Mouse (Mus musculus) cerebellum, adult 9-10 months (tissue): Measurements from ENCODE around the gene Slc39a8.

Experiments
- DNase-seq: peaks from one replicate; pipeline ENCODE4 v3.0.0; 2022

Slc39a8 gene

DNA sequence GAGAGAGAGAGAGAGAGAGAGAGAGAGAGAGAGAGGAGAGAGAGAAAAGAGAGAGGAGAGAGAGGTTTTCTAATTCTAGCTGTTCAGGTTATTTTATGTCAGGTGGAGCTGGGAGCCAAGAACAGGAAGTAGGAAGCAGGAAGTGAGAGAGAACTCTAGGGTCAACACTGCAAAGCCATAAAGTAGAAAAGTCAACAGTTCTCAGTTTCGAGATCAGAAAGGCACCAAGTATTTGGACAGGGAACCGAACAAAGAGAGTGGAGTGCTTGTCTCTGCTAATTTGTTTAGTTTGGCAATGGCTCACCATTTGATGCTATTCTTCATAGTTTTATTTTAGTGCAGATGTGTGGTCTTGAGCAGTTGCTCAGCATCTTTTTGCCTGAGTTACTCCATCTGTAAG is 26.5 kb downstream of the Slc39a8 start:
- no peak for DNase-seq

DNA sequence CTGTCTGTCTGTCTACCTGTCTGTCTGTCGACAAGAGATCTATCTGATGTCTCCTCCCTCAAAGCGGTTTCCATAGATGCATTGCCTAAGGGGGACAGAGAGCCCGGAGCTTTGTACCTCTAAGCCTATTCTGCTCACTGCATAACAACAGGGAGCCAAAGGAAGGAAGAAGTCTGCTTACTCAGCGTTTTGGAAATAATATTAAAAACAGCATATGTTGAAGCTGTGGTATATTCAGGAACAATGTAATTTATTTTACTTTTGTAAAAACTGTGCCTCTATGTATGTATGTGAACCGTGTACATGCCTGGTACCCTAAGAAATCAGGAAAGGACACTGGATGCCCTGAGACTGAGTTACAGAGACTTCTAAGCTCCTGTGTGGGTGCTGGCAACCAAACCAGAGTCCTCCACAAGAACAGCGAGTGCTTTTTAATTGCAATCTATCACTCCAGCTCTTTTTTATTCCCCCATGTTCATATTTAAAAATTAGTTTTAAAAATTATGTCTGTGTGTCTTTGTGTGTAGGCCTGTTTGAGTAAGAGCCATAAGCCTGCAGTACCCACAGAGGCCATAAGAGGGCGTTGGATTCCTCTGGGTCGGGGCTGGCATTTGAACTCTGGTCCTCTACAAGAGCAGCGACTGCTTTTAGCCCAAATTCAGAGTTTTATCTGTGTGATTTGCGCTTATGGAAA is 28.7 kb downstream of the Slc39a8 start:
- no peak for DNase-seq

- no peak for DNase-seq
These were observed 29.4 kb downstream of the Slc39a8 start for GRCm38 (mm10) chr3:135854298-135854984.

DNA sequence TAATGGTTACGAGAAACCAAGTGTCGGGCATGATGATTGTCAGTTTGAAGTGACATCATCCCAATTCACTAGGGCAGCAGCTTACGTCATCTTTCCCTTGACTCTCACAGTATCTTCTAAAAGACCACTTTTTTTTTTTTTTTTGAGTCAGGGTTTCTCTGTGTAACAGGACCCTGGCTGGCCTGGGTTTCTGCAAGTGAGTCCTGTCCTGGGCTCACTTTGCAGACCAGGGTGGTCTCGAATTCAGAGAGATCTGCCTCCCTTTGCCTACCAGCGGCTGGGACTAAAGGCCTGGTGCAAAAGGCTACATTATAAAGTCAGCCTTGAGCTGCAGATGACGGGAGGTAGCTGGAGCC is 29.9 kb downstream of the Slc39a8 start:
- DNase-seq, result no peak

DNA sequence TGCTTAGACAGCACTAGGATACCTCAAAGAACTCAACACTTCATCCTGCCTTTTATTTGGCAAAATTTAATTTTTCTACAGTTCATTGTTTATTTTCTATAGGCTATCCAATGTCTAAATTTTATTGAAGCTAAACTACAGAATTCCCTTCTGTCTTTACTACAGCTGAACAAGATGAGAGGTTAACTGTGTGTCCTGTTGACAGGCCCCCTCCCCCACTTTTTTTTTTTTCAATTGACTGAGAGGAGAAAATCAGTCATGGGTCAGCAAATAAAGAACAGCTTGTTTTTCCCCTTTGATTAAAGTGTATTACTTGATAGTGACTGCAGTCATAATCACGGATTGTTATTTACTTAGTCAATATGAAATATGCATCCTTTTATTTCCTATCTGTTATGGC is 31.2 kb downstream of the Slc39a8 start:
- no peak for DNase-seq

DNA sequence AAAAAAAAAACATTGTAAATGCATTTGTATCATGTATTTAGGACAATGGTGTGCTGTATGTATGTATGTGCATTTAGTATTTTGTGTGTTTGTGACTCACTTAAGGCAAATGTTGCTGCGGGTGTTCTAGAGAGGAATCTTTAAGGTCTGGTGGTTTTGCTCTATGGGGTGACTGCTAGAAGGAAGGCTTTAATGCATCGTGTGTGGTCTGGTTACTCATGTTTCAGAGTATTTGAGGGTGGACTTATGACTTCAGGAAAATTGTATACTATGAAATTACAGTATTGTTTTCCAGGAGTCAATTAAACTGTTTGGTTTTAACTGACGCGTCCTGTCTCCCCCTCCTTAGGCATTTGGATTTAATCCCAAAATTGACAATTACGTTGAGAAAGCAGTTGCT is 32.1 kb downstream of the Slc39a8 start:
- DNase-seq, result no peak

DNA sequence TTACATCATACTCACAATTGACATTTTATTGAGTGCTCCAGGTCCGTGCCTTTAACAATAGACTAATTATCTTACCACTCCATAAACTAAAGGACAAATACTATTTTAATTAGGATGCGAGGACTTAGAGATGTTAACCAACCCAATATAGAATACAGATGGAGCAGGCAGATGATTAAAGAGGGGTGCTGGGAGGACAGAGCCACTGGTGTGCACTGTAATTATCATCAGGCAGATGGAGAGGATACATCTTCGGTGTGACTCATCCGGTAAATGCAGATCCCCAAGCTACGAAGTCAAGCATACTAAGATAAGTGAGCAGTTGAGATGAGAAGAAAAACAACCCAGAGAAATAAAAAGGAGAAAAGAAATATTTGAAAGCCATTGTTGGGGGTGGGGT is 34.4 kb downstream of the Slc39a8 start:
- DNase-seq, result no peak

- DNase-seq, result peak; percentile 64
These were observed 37.7 kb downstream of the Slc39a8 start for GRCm38 (mm10) chr3:135862804-135863203.

GRCm38 (mm10) chr3:135869041-135869440 is 44.0 kb downstream of the Slc39a8 start:
- peak; percentile 23 for DNase-seq

DNA sequence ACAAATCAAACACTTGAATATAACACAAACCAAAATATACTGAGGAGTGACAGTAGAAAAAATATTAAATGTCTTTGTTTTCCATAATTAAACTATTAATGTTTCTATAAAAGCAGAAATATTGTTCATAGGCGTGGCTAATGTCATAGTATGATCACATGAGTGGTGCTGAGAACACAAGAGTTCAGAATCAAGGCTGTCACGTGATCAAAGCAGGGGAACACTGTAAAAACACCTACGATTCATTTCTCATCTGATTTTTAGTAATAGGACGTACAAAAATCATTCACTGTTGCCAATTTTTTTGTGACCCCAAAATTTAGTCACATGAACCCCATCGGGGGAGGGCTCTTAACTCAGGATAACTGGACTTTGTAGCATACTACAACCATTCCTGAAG is 47.2 kb downstream of the Slc39a8 start:
- no peak for DNase-seq

DNA sequence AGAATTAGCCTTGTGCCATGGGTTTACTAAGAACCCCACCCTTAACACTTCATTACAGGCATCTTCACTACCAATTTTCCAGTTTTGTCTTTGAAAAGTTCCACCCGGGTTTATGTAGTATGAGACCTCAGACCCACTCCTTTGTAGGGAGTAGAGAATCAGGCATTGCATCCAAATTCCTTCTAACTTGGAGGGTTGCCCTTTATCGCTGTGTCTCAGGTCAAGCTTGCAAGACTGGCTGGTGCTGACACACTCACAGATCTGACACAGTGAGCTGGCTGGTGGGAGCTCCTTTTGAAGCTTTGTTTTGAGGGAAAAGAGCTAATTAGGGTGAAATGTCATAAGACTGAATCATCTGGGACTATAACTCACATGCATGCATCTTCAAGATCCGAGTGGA is 48.5 kb downstream of the Slc39a8 start:
- no peak for DNase-seq

DNA sequence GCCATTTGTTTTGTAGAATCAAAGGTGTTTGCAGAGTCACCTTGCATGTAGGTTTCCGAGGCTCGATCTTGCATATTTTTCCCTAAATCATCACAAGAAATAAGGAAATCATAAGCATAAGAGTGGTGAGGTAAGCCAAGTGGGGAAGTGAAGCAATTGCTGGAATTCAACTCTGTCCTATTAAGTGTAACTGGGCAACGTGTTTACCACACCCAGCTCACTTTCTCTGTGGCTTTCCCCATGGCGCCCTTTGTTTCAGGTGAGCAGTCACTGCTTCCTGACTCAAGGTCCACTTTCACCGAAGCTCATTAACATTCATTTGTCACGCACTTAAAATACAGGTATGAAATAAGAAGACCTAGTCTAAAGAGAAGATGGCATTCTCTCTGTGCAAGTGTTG is 53.0 kb downstream of the Slc39a8 start:
- DNase-seq, result no peak

DNA sequence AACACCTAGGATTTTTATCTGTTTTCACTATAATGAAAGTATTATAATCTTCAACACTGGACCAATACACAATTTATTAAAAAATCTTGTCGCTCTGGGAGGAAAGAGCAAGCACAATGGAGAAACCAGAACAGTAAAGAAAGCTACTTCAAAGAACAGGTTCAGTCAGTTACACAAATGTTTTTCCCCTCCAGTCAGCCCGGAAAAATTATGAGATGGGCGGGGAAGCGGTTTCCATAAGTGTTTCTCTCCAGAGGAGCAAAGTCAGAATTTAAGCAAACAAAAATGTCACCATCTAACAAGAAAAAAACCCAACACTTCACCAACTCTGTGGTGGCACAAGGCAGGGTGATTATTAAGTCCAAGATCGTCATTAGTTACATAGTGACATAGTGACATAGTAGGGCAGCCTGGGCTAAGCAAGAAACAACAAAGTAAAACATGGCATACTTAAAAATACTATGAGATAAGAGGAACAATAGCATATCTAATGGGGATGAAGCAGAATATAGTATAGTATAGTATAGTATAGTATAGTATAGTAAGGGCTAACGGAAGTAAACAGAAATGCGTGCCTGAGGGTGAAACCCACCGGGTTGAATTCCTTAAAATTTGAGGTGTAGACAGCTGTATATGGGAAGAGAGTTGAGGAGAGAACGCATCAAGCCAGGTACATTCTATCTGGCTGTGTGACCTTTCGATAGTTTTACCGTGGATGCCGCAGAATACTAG is 61.0 kb downstream of the Slc39a8 start:
- no peak for DNase-seq

DNA sequence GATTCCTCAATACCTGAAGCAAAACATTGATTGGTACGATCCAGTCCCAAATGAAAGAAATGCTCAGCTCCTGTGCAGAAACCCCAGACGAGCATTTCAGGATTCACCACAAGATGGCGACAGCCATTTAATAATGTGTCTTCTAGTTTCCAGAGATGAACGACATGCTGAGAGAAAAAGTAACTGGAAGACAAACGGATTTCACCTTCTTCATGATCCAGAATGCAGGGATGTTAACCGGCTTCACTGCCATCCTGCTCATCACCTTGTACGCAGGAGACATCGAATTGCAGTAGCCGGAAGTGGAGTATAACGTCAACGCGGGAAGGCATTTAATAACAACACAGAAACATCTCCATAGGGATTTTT is 61.6 kb downstream of the Slc39a8 start:
- DNase-seq, result peak; percentile 94

DNA sequence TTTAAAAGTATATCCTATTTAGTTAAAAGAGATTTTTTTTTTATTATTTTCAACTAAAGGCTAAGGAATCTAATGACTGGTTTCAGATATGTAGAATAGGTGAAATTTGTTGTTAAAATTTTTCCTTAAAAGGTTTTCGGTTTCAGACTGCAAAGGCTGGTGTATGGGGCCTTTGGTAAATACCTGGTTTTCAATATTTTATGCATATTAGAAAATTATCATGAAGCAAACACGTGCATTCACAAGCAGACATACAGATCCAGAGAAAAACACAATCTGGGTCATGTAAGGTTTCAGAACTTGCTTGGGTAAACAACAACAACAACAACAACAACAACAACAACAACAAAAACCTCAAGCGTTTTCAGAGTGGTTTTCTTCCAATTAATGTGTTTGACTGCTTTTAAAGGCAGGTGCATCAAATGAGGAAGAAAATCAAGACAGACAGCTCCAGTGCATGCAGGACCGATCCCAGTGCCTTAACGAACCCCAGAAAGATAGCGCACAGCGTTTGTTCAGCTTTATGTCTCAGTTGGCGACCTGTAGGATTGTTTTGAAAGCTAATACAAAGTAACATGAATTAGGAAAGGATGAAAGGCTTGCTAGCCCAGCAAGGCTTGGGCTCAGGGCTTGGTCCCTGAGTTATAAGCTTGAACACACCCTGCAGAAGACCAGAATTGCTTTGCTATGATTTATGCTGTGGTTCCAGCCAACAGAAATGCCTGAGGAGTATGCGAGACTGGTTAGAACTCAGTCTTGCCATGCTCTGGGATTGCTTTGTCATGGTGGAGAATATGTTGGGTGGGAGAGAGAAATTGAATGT is 62.2 kb downstream of the Slc39a8 start:
- DNase-seq, result no peak

- no peak for DNase-seq
These were observed 62.7 kb downstream of the Slc39a8 start for GRCm38 (mm10) chr3:135887856-135888155.

- DNase-seq, result no peak
These were observed 64.3 kb downstream of the Slc39a8 start for GRCm38 (mm10) chr3:135889401-135889800.

DNA sequence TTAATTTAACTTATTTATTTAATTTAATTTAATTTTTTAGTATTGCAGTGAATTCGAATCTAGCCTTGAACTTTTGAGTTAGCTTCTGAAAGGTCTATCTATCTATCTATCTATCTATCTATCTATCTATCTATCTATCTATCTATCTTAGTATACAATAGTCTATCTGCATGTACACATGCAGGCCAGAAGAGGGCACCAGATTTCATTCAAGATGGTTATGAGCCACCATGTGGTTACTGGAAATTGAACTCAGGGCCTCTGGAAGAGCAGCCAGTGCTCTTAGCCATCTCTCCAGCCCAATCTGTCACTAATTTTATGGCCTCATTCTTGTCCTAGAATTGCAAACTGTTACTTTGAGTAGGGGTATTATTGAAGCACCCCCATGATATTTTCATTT is 78.3 kb downstream of the Slc39a8 start:
- no peak for DNase-seq

GRCm38 (mm10) chr3:135904881-135905280 is 79.8 kb downstream of the Slc39a8 start:
- DNase-seq, result no peak

DNA sequence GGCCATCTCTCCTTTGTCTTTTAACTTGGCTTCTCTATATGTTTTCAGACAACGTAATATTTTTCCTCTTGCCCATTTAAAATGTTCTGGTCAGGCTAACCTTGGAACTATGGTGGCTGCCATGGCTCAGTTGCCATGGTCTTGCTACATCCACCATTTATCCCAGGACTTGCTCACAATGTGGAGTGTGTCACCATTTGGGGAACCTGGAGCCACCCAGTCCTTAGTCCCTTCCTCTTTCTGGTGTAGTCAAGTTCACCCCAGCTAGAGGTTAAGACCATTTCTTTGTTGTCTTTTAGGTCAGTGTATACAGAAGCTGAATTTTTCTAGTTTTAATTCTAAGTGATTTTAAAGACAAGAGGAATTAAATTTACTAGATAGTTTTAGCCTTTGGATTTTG is 80.7 kb downstream of the Slc39a8 start:
- no peak for DNase-seq

DNA sequence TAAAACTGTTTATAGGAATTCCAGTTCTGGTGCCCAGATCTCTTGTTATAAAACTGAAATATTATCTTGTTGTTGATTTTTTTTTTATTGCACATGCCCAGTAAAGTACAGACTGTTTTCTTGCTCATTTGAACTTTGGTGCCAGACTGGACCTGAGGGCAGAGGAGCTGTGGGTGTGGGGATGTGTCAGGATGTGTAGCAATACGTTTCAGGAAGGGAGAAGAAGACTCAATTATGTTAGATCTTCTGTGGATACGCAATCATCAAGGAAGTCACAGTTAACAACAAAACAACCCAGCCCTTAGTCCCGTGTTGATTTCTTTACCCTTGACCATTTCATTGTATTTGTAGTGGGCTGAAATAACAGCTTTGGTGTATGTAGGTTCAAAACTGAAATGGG is 81.9 kb downstream of the Slc39a8 start:
- no peak for DNase-seq

DNA sequence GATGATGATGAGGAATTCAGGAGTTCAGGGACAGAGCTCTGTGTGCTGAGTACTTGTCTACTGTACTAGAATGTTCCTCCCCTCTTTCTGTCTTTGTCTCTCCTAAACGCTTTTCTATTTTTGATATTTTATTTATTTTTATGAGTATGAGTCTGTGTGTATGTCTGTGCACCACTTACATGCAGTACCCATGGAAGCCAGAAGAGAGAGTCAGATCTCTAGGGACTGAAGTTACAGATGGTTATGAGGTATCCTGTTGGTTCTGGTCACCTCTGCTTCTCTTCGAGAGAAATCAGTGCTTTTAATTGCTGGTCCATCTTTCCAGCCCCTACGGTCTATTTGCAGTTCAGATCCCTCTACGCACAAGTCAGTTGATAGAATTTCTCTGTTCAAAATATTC is 90.9 kb downstream of the Slc39a8 start:
- DNase-seq, result no peak

DNA sequence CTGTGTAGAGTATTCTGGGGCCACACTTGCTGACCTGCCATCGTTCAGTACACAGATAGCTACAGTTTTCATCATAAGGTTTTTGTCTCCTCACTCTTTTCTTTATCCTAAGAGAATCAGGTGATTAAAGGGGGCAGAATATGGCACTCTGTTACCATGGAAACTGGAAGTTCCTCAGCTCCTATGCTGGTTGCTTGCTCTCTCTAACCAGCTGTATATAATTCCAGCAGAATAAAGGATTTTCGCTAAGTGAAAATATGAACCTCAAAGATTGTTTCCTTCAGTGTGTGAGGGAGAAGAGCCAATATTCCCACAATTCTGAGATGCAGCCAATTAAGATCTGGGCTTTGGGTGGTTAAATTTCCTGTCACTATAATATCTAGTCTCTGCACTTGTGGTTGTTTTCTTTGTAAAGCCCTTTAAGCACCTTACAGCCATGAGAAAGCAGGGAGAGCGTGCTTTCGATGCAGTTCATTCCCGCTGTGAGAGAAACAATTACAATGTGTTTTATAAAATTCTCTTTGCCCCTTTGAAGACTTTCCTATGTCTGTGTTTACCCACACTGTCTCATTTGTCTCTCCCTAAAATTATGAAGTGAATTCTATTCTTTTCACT is 93.6 kb downstream of the Slc39a8 start:
- no peak for DNase-seq
